Mouse (Mus musculus): ENCODE measurements around the gene Pou5f1.

GRCm38 (mm10) chr17:35512916-35513626 is 7.3 kb downstream of the Pou5f1 start:
- peak; percentile 71 for TF ChIP-seq CTCF (IDR thresholded peaks at IDR 0.05; ENCODE audit: low read depth)
- no peak for TF ChIP-seq EP300 (optimal IDR thresholded peaks at IDR 0.05)
